Comparison of ENCODE assay signal across 23 mouse cellular contexts in the genomic region with DNA sequence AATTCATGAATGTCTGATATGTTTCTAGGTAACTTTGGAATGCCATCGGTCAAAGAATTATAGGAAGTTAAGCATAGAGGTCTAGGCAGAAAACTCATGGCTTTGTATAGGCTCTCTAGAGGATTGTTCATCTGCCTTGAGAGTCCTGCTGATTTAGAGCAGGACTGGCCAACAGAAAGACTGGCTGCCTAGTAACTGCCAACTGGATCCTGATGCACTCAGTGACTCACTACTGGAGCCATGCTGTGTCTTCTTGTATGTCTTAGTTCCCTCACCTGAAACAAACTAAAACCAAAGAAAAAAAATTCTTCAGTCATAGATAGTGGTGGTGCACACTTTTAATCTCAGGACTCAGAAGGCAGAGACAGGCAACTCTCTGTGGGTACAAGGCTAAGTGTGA.
"Had no signal": no experiment of that assay in that cellular context is flagged by ENCODE, and none has a peak within 500 bp of the region (broad histone marks: within the 10 kb centered on the region; RNA-seq: fewer than 3 reads in every experiment).

No protein-coding gene starts in this region.

- H3K27ac ChIP-seq: layer of hippocampus, adult 2 months; limb, embryonic 10.5 days; limb, embryonic 13.5 days; liver, embryonic 12.5 days; liver, embryonic 15.5 days; lung, embryonic 15.5 days; midbrain, embryonic 10.5 days; midbrain, embryonic 13.5 days; neural tube, embryonic 13.5 days had no signal

- H3K4me3 ChIP-seq: layer of hippocampus, adult 2 months; limb, embryonic 10.5 days; limb, embryonic 13.5 days; liver, embryonic 12.5 days; liver, embryonic 15.5 days; lung, embryonic 15.5 days; megakaryocyte, embryonic 14.5 days; midbrain, embryonic 10.5 days; midbrain, embryonic 13.5 days; myocyte; neural tube, embryonic 13.5 days had no signal

- ATAC-seq: liver, embryonic 12.5 days; midbrain, embryonic 13.5 days; midbrain, embryonic 16.5 days had no signal

- DNase-seq: kidney, postnatal 25 days; layer of hippocampus, adult 9-11 months; liver; lung, adult 18-20 months; lung, postnatal 10 days; lung, postnatal 36 days; retina, postnatal 1 day; right cerebral cortex, postnatal 25 days; thymus, adult 2 months; thymus, postnatal 14 days; thymus, postnatal 4 days had no signal

- H3K4me1 ChIP-seq: limb, embryonic 10.5 days; limb, embryonic 13.5 days; liver, embryonic 12.5 days; liver, embryonic 15.5 days; lung, embryonic 15.5 days; midbrain, embryonic 10.5 days; midbrain, embryonic 13.5 days; neural tube, embryonic 13.5 days had no signal
